Mouse (Mus musculus) c-Kit-positive CD71-positive TER-119-positive erythroid progenitor cells, embryonic 14.5 days (primary cell): ENCODE results near the gene Fcho2.

Experiments used
- DNase-seq: peaks from one replicate; pipeline ENCODE4 v3.0.0-alpha.2; 2013; ENCODE audit warnings: low spot score

The Fcho2 gene

GRCm38 (mm10) chr13:98804480-98804879 is 10.8 kb downstream of the Fcho2 start:
- no peak for DNase-seq

DNA sequence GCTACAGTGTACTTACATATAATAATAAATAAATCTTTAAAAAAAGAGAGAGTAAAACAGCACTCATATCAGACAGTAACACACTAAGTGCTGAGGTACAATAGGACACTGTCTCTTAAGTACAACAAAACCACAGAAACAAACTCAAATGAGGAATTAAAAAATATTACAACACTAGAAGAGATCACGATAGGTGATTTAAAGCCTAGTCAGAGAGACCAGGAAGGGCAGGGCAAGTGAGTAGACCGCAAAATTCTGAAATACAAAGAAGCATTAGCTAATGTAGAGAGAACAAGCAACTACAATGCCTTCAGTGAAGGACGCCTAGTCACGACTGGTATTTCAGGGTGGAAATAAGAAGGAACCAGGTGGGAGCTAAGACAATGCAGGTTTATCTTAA is 11.6 kb downstream of the Fcho2 start:
- DNase-seq, result no peak

DNA sequence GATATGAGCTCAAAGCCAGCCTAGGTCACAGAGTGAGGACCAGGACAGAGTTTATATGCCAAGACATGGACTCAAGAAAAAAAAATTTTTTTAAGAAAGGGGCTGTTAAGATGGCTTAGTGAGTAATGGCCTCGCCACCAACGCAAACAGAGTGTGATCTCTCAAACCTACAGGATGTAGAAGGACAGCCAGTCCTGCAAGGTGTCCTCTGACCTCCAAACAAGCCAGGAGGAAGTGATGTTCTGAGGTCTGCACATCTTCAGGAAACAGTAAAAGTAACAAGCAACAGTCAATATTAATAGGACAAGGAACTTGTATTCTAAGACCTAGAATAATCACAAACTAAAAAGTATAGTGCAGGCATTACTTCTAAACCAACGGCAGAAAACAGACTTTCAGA is 12.3 kb downstream of the Fcho2 start:
- no peak for DNase-seq

DNA sequence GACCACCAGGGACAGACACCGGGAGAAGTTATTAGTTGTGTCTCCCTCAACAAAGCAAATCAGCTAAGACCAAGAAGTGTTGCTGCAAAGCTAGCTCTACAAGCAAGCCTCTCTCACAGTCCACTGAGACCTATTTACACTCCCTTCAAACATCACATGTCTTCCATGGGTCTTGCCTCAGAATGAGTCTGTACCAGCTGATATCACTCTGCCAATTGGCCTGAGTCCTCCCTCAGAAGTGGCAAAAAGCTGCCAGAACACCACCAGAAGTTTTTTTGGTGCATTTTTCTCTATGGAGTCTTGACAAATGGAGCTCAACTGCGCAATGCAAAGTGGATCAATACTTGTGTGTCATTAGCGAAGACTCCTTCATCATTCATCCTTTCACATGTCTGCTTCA is 19.7 kb downstream of the Fcho2 start:
- no peak for DNase-seq

DNA sequence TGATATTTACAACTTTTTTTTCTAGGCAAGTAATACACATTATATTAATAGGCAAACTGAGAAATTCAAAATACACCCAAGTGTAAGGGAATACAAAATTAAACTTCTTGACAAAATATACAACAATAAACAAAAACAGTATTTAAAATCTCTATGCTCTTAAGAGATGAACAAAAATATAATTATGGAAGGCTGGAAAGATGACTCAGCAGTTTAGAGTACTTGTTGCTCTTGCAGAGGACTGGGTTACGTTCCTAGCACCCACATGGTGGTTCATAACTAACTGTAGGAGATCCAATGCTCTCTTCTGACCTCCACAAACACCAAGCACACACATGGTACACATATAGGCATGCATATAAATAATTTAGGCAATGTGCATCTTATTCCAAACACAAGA is 22.4 kb downstream of the Fcho2 start:
- no peak for DNase-seq

- no peak for DNase-seq
Observed at GRCm38 (mm10) chr13:98791693-98792092, 23.6 kb downstream of the Fcho2 start.

GRCm38 (mm10) chr13:98786970-98787685 is 28.1 kb downstream of the Fcho2 start:
- DNase-seq, result no peak

DNA sequence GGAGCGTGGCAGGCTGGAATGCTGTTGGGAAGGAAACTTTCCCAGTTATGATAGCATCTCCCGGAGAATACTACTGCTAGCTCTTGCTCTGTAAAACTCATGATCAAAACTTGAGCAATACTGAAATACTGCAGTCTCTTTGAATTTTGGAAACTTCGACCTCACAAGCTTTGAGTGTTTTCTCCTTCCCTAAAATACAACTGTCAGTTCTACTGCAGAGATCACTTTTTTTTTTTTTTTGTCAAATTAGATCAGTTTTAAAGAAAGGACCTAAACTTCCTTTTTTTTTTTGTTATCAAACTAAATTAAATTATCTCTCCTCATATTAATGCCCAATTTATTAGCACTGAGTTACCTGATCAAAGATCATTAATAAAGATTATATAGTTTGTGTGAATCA is 37.3 kb downstream of the Fcho2 start:
- DNase-seq, result no peak

- DNase-seq, result no peak
Observed at GRCm38 (mm10) chr13:98771484-98771883, 43.8 kb downstream of the Fcho2 start.

GRCm38 (mm10) chr13:98768329-98768728 is 46.9 kb downstream of the Fcho2 start:
- DNase-seq, result no peak

DNA sequence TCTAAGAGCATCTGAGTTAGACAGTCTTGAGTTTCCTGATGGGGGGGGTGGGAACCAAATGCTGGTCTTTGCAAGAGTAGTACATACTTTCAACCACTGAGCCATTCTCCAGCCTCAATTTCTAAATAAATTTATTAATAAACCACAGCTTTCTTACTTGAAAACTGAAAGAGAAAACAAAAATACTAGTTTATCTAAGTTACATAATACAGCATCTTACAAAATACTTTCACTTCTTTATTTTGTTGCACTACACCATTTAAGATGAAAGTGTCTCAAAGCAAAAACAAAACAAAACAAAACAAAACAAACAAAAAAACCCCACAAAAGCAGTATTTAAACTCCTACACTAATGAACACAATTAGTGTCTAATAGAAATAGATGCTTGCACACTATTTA is 53.5 kb downstream of the Fcho2 start:
- no peak for DNase-seq

- DNase-seq, result no peak
Observed at GRCm38 (mm10) chr13:98755886-98756285, 59.4 kb downstream of the Fcho2 start.

DNA sequence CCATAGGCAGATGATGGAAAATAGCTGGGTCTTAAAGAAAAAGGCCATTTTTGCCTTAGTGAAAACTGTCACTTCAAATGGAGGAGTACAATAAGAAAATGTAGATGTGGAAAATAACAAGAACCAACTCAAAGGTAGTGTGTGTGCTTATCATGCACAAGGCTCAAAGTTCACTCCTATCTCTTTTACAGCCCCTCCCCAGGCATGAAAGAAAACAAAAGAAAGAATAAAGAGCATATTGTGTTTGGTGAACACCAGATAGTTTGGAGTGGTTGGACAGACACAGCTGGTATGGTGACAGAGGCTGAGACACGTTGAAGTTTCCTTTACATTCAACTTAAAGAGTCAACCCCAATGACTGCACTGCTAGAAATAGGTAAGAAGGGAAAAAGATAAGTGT is 70.6 kb downstream of the Fcho2 start:
- no peak for DNase-seq

- DNase-seq, result no peak
Observed at GRCm38 (mm10) chr13:98743829-98744228, 71.4 kb downstream of the Fcho2 start.

GRCm38 (mm10) chr13:98743214-98743613 is 72.0 kb downstream of the Fcho2 start:
- DNase-seq, result no peak

- DNase-seq, result no peak
Observed at GRCm38 (mm10) chr13:98738213-98738612, 77.0 kb downstream of the Fcho2 start.

DNA sequence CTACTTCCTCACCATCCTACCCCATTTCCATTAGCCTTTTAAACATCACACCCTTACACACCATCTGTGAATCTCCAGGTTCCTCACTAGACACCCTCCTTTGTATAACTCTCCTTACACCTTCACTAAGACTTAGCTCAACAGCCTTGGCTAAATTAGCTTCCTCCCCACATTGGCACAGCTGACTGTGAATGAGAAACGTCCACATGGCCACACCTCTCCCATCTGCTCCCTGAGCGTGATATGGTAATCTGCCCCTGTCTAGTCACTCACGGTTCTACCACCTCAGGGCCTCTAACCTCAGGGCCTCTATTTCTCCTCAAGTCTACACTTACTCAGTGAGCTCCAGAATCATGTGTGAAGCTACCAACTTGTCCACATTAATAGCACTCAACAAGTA is 82.0 kb downstream of the Fcho2 start:
- DNase-seq, result no peak

GRCm38 (mm10) chr13:98729271-98730062 is 85.8 kb downstream of the Fcho2 start:
- DNase-seq, result no peak

- no peak for DNase-seq
Observed at GRCm38 (mm10) chr13:98726494-98726893, 88.8 kb downstream of the Fcho2 start.

- no peak for DNase-seq
Observed at GRCm38 (mm10) chr13:98723430-98723829, 91.8 kb downstream of the Fcho2 start.

DNA sequence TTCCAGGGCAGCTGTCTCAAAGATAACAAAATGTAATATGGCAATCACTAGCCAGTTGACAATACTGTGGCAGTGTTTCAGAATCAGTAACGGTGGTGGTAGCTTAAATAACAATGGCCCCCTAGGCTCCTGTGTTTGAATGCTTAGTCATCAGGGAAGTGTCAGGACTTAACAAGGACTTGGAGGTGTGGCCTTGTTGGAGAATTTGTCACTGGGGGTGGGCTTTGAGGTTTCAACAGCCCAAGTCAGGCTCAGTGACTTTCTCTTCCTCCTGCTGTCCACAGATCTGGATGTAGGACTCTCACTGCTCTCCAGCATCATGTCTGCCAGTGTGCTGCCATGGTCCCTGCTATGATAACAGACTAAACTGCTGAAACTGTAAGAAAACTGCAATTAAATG is 93.0 kb downstream of the Fcho2 start:
- DNase-seq, result no peak

GRCm38 (mm10) chr13:98716176-98716575 is 99.1 kb downstream of the Fcho2 start:
- no peak for DNase-seq

DNA sequence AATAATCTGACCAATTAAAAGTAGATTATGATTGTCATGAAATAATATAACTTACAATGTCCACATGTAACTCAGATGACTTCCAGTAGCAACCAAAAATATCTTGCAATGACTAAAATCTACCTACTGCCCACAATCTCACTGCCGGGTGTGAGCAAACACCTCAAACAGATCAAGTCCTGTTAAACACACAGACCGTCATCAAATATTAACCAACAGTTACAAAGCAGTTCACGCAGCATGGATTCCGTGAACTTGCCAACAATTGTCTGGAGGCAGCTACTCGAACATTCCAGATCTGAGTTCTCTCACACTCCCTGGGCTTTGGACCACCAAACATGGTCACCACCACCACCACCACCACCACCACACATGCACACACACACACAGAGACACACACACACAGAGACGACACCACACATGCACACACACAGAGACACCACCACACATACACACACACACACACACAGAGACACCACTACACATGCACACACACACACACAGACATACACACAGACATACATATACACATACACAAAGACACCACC is 99.7 kb downstream of the Fcho2 start:
- DNase-seq, result no peak
